Mouse (Mus musculus) brain, embryonic 14.5 days (tissue): ENCODE measurements around the gene Nle1.

Experiments
- CTCF ChIP-seq: fragments of 200-500 bp; IDR thresholded peaks from 2 replicates; pipeline ENCODE4 v1.5.1; 2012; ENCODE audit warnings: inconsistent platforms, mild to moderate bottlenecking, moderate library complexity, borderline replicate concordance; ENCODE audit not compliant: insufficient read depth, insufficient read length; ENCODE audit errors: extremely low read depth
- POLR2A ChIP-seq: fragments of 200-500 bp; IDR thresholded peaks from 2 replicates; pipeline ENCODE4 v1.6.1; 2012; ENCODE audit warnings: mild to moderate bottlenecking, inconsistent platforms, borderline replicate concordance; ENCODE audit not compliant: poor library complexity, insufficient read depth, insufficient read length, severe bottlenecking; ENCODE audit errors: extremely low read depth

- TF ChIP-seq CTCF (no peak), POLR2A (no peak)
These were observed 40.8 kb upstream of the Nle1 start for GRCm38 (mm10) chr11:82949036-82949435.
